14 mouse cellular contexts compared by ENCODE assay signal in genomic region chr6:71062980-71063379, GRCm38 (mm10).
A peak's percentile ranks its signal among the peaks of the same experiment; 100 is the strongest.
DNase-seq lines count a peak whose midpoint lies in the region; TF ChIP-seq lines count a peak whose summit lies in the region.
"Had no signal": no experiment of that assay in that cellular context is flagged by ENCODE, and none has a peak within 500 bp of the region (broad histone marks: within the 10 kb centered on the region; RNA-seq: fewer than 3 reads in every experiment).

No protein-coding gene starts in this region.

- 79% methylated on average over 4 of the region's 4 CpGs for WGBS in bone marrow, adult 2 months

- no peak overlapping the region for H3K4me2 ChIP-seq in CH12.LX (ENCODE audit: insufficient read depth, low read depth, poor library complexity, severe bottlenecking)
- H3K4me2 ChIP-seq: hindbrain, embryonic 14.5 days; liver, embryonic 13.5 days; midbrain, embryonic 15.5 days had no signal

- H3K79me2 ChIP-seq in CH12.LX (replicated peaks; ENCODE audit: control insufficient read depth, extremely low read depth, insufficient read depth, poor library complexity, severe bottlenecking), result no peaks in the 10 kb centered on the region

- no peak for TF ChIP-seq EP300 in CH12.LX (IDR thresholded peaks at IDR 0.05; ENCODE audit: low read length)

- no peak overlapping the region for H3K9ac ChIP-seq in CH12.LX (ENCODE audit: insufficient read depth, low read depth)
- H3K9ac ChIP-seq: hindbrain, embryonic 14.5 days; liver, embryonic 13.5 days; midbrain, embryonic 15.5 days had no signal

- no peak for TF ChIP-seq RAD21 in CH12.LX (IDR thresholded peaks at IDR 0.05; ENCODE audit: low read depth, low read length)

- H3K27me3 ChIP-seq in CH12.LX (replicated peaks), result peaks cover 4% of the 10 kb centered on the region
- H3K27me3 ChIP-seq: liver, embryonic 13.5 days; midbrain, embryonic 15.5 days had no signal

- peaks cover 0 to 4% of the 10 kb centered on the region in 2 experiments; a peak in 1 of 4 replicates for H3K4me1 ChIP-seq in CH12.LX (ENCODE audit: control insufficient read depth in 1 of 2, insufficient read depth in 2 of 2)
- H3K4me1 ChIP-seq in bone marrow, adult 2 months (ENCODE audit: control insufficient read depth, insufficient read depth, low read length), result no peaks in the 10 kb centered on the region
- H3K4me1 ChIP-seq: liver, embryonic 13.5 days; midbrain, embryonic 15.5 days had no signal

- TF ChIP-seq POLR2A in CH12.LX (IDR thresholded peaks at IDR 0.05; ENCODE audit: low read depth, low read length), result no peak
- no peak for TF ChIP-seq POLR2A in bone marrow, adult 2 months (IDR thresholded peaks at IDR 0.05; ENCODE audit: borderline replicate concordance, control insufficient read depth, low read depth, low read length)

- intact Hi-C loops in left cerebral cortex, adult 2 months (cut with DNase I), result no loop called here

- H3K36me3 ChIP-seq in CH12.LX (replicated peaks in 1 of 2; ENCODE audit: control insufficient read depth in 1 of 2, insufficient read depth in 1 of 2, low read length in 1 of 2), result no peaks in the 10 kb centered on the region
- H3K36me3 ChIP-seq: liver, embryonic 13.5 days; midbrain, embryonic 15.5 days had no signal

- no peaks in the 10 kb centered on the region for H3K9me3 ChIP-seq in CH12.LX (replicated peaks; ENCODE audit: low read length)
- H3K9me3 ChIP-seq: liver, embryonic 13.5 days; midbrain, embryonic 15.5 days had no signal

- no peak overlapping the region for H3K27ac ChIP-seq in left cerebral cortex, adult 2 months
- no peak overlapping the region for H3K27ac ChIP-seq in CH12.LX (ENCODE audit: insufficient read depth, low read depth)
- H3K27ac ChIP-seq in bone marrow, adult 2 months (ENCODE audit: control insufficient read depth, insufficient read depth, low read depth, low read length, poor library complexity), result no peak overlapping the region
- H3K27ac ChIP-seq: hindbrain, embryonic 14.5 days; liver, embryonic 13.5 days; macrophage; midbrain, embryonic 15.5 days had no signal

- in situ Hi-C loops in CH12.LX (cut with MboI; ENCODE audit: low pct_ligation_motif_present, low pct_unique_long_range_greater_than_20kb, low sequenced_read_pairs), result no loop called here

- dilution Hi-C loops in CH12.LX (cut with MboI; ENCODE audit: extremely low pct_ligation_motif_present, extremely low pct_unique_long_range_greater_than_20kb, low sequenced_read_pairs), result no loop called here

- H3K4me3 ChIP-seq in left cerebral cortex, adult 2 months, result no peak overlapping the region
- H3K4me3 ChIP-seq in CH12.LX (replicated peaks in 1 of 3; ENCODE audit: low read depth in 2 of 3, low read length in 2 of 3, poor library complexity in 1 of 3), result no peak overlapping the region
- no peak overlapping the region for H3K4me3 ChIP-seq in bone marrow, adult 2 months (replicated peaks; ENCODE audit: control insufficient read depth, low read depth, low read length)
- H3K4me3 ChIP-seq: liver, embryonic 13.5 days; midbrain, embryonic 15.5 days had no signal

- peak; percentile 10 for TF ChIP-seq CTCF in left cerebral cortex, adult 2 months (IDR thresholded peaks at IDR 0.05)
- peak; percentile 37 to 47 for TF ChIP-seq CTCF in CH12.LX (conservative IDR thresholded peaks at IDR 0.05 in 1 of 2, IDR thresholded peaks at IDR 0.05 in 1 of 2; ENCODE audit: low read depth in 2 of 2, low read length in 2 of 2)
- peak; percentile 16; the same call in 1 of the 2 replicates for TF ChIP-seq CTCF in bone marrow, adult 2 months (IDR thresholded peaks at IDR 0.05; ENCODE audit: control insufficient read depth, insufficient read depth, low read length)

- DNase-seq in left cerebral cortex, adult 2 months (ENCODE audit: extremely low spot score in 1 of 2, low spot score in 2 of 2), result no peak
- DNase-seq in left cerebral cortex, adult 11 months (ENCODE audit: low spot score), result no peak
- peak; percentile 14 to 23 for DNase-seq in B cell, adult 2 months
- DNase-seq in CH12.LX (ENCODE audit: extremely low read depth), result no peak
- DNase-seq in urinary bladder, postnatal 25 days (ENCODE audit: low spot score), result no peak
- no peak for DNase-seq in cerebellum, postnatal 36 days
- DNase-seq: cerebellum, adult 9-10 months; gastrocnemius, postnatal 36 days; kidney, adult 9 months; liver, embryonic 13.5 days had no signal

TF ChIP-seq in CH12.LX, 34 proteins besides CTCF, POLR2A, EP300 and RAD21:
- TF ChIP-seq PAX5 (IDR thresholded peaks at IDR 0.05; ENCODE audit: low read length) (no peak), SMC3 (IDR thresholded peaks at IDR 0.05; ENCODE audit: low read depth, low read length) (peak; percentile 31), POLR2AphosphoS2 (IDR thresholded peaks at IDR 0.05; ENCODE audit: low read depth, low read length) (no peak), UBTF (IDR thresholded peaks at IDR 0.05; ENCODE audit: low read depth, low read length) (no peak), TBP (conservative IDR thresholded peaks at IDR 0.05; ENCODE audit: low read depth, low read length) (no peak), RCOR1 (conservative IDR thresholded peaks at IDR 0.05; ENCODE audit: low read depth, low read length) (no peak), E2F4 (IDR thresholded peaks at IDR 0.05; ENCODE audit: insufficient replicate concordance, low read depth, low read length) (no peak), SIN3A (IDR thresholded peaks at IDR 0.05; ENCODE audit: low read length) (no peak)
TF ChIP-seq in CH12.LX: peak in this region for 1.

Comparison
In these comparisons a context has a peak if more than half of its experiments do, and no peak if none do; other contexts are left out.
1. DNase-seq: peak in B cell, adult 2 months (2 of 2); none in left cerebral cortex, adult 2 months (0 of 2), left cerebral cortex, adult 11 months (single experiment), CH12.LX (single experiment), urinary bladder, postnatal 25 days (single experiment) and cerebellum, postnatal 36 days (0 of 2).
2. Peak in every context shown above with its lines, with median percentiles within 50 percentile points of each other: CTCF ChIP-seq.